Mouse (Mus musculus): ENCODE measurements around the gene Cldnd2.

GRCm38 (mm10) chr7:43427406-43427805 is 13.2 kb upstream of the Cldnd2 start, which contains the start of gene Lim2:
- no peak for TF ChIP-seq CTCF (IDR thresholded peaks at IDR 0.05)
- TF ChIP-seq EP300 (IDR thresholded peaks at IDR 0.05) = no peak
